Mouse (Mus musculus): ENCODE measurements around the gene Spon1.

Gene Spon1

DNA sequence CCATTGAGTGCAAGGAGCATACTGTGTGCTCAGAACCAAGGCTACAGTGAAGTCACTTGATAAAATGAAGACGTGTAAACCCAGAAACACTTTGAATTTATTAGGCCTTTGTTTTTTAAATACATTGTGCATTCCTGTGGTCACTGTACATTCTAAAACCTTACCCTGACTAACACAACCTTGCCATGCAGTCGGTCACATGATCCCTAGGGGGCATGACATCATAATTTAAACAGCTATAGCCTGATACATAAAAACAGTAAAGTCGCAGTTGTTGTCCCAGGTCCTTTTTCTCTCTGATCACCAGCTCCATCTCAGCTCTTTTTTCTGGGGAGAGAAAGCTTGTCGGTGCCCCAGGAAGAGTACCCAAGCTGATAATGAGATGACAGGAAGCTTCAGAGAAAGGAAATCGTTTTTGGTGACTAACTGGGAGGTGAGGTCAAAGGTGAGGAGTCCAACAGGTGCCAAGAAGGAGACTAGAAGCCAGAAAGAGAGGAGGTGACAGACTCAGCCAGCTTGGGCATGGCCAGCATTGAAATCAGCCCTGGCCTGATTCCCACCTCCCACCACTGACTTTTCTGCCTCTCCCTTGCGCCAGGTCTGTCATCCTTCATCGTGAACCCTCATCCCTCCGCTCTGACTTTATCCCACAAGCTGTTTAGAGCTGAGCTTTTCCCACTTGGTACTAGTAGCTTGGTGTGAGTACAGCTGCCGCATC, 246.1 kb downstream of the Spon1 start:
- no peak for DNase-seq

DNA sequence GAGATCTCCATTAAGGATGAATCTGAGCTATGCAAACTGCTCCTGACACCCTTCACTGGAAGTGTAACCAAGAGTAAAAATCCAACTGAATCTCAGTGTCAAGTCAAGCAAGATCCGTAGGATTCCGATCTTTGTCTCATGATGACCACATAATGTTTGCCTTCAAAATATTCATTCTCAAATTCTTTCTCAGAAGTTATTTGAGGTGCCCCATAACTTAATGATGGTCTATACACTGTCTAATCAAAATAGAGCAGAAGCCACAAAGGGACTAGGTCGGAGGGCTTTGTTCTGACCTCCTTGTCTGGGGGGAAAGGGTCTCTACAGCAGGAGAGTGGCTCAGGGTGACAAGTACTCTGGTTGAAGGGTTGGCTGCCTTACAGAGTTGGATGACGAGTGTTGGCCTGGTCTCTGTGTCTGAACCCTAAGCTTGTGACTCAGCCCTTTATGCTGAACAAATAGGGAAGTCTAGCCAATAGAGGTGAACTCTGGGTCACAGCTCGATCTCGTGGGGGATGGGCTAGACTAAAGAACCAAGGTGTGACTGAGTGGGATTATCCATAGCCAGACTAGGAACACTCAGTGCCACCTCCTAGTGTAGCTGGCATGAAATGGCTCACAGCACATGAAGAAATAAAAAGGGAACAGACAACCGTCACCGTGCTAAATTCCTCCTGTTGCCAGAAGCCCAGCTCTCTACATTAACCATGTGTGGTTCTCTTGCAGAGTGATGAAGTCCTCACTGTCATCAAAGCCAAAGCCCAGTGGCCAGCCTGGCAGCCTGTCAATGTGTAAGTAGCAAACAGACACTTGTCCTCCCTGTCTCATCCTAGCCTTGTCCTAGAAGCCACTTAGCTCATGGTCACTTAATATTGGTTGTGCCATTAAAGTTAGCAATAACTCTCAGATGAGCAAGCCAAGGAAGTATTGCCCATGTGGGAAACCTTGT, 250.5 kb downstream of the Spon1 start:
- no peak for DNase-seq

DNA sequence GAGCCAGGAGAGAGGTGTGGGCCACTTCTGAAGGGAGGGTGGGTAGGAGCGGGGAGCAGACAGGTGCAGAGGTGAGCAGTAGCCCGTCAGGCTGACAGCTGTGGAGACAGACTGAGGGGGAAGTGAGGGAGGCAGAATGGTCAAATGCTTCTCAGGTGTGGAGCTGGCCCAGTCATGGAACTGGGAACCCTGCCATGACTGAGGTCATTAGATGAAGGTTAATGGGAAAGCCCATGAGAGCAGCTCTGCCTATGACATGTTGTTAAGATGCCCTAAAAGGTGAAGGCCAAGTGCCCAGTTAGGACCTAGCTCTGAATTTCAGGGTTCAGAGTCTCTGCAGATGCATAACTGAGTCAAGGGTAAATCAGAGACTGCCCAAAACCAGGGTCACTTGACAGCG, 253.1 kb downstream of the Spon1 start:
- DNase-seq: no peak

DNA sequence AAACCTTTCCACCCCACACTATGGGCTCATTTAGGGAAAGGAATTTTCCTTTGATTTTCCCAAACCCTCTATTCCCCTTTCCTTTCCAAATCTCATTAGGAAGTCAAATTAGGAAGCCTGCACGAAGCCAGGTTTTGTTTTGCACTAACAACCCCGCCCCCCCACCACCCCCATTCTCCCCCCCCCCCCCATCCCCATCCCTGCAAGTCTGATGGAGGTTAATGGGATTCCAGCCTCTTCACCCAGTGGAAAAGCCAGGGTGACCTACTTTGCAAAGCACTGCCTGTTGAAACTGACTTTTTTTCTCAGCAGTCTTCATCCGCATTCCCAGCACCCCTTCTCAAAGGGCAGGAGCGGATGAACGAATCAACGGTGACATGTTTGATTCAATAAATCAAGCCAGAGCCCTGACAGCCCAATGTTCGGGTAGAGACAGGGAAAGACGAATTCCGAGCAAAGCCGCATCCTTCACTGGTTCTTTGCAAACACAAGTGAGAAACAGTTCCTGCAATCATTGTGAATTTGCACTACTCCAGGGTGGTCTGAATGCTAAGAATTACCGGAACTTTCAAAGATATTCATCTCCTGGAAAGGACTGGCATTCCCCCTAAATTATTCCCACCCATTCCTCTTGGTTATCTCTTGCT, 254.4 kb downstream of the Spon1 start:
- no peak for DNase-seq

DNA sequence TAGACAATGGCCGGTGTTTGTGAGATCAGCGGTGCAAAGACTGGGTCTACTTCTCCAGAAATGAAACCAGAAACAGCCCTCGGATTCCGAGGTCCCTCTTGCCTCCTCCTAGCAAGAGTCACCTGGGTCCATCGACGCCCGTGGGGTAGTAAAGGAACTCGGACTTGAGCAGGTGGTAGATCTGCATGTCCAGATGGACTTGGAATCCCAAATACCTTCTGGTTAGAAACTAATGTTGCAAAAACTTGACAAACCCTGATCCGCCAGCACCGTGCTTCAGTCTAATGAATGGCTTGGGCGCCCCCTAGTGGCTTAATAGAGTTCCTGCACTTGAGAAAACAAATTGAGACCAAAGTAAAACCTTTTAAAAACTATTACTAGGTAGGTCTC, 254.9 kb downstream of the Spon1 start:
- peak; percentile 76 for DNase-seq

DNA sequence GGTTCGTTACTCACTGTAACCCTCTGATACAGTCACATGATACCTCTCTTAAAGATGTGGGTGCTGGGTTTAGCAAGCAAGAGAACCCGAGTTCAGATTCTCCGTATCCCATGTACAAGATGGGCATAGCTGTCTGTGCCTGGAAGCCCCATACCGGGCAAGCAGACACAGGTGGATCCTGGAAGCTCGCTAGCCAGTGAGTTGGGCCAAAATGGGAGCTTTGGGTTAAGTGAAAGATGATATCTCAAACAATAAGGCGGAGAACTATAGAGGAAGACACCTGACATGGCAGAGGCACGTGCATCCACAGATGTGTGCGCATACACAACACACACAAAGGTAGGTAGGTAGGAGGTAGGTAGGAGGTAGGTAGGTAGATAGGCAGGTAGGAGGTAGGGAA, 261.1 kb downstream of the Spon1 start:
- DNase-seq: no peak

DNA sequence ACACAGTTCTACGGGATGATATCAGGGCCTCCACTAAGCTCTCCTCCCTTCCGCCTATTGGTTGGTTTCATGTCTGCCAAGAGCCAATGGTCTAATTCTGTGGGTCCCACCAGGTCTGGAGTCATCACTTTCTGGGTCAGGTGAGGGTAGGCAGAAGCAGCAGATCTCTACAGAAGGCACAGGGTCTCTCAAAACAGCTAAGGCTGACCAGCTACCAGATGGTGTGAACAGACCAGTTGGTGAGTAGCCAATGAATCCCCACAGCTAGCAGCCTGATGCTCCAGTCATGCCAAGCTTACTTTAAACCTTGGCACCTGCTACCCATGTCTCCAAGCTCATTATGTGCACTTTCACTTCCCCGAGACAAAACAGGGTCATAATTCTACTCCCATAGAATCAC, 261.6 kb downstream of the Spon1 start:
- no peak for DNase-seq

DNA sequence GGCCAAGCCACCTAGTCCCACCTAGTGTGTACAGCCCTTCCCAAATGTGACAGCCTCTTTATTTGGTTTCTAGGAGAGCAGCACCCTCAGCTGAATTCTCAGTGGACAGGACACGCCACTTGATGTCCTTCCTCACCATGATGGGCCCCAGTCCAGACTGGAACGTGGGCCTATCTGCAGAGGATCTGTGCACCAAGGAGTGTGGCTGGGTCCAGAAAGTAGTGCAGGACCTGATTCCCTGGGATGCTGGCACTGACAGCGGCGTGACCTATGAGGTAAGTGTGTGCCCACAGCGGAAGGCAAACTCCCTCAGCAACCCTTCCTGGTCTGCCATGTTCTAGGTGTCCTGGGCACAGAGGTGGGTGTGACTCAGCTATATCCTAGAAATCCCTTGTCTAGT, 263.0 kb downstream of the Spon1 start:
- DNase-seq: no peak

DNA sequence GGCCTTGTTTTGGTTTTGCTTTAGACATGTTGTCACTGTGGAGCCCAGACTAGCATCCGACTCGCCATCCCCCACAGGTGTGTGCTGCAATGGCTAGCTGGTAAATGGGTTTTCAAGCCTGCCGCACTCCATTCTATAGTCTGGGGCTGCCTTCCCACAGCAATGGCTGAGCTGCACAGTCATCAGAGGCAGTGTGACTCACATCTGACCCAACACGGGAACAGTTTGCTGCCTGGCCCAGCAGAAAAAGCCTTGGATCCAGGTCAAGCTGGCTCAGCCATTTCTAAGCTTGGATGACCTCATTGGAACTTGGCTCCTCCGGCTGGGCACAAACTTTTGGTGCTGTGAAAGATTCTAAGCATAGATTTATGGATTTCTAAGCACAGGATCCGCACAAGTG, 263.8 kb downstream of the Spon1 start:
- no peak for DNase-seq

DNA sequence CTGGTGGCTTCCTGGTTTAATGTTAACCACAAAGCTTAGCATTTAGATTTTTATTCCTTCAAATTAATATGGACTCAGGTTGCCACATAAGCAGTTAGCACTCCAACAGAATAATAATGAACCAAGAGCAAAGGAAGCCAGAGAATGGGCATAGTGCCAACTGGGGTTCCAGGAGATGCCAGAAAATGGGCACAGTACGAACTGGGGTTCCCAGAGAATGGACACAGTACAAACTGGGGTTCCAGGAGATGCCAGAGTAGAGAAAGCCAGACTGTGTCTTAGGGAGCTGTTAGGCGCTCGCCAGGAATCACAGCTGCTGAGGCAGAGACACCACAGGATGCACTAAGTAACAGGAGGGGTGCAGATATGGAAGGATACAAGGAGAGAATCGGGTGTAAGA, 271.4 kb downstream of the Spon1 start:
- no peak for DNase-seq

DNA sequence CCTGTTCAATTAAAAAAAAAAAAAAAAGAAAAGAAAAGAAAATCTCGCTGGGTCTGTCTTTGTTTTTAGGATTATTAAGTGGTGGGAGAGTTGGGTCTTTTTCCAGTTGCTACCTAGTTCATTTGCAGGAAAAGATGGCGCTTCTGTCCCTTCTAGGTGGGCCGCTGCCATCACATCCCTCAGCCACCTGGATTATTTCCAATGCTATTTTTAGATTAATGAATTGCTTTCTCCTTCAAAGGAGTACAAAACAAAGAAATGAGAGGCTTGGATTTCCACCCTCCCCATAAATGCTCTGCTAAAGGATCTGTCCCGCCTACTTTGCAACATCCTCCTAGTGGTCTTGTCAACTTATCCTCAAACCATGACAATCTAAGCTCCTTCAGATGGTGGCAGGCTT, 275.6 kb downstream of the Spon1 start:
- DNase-seq: no peak

DNA sequence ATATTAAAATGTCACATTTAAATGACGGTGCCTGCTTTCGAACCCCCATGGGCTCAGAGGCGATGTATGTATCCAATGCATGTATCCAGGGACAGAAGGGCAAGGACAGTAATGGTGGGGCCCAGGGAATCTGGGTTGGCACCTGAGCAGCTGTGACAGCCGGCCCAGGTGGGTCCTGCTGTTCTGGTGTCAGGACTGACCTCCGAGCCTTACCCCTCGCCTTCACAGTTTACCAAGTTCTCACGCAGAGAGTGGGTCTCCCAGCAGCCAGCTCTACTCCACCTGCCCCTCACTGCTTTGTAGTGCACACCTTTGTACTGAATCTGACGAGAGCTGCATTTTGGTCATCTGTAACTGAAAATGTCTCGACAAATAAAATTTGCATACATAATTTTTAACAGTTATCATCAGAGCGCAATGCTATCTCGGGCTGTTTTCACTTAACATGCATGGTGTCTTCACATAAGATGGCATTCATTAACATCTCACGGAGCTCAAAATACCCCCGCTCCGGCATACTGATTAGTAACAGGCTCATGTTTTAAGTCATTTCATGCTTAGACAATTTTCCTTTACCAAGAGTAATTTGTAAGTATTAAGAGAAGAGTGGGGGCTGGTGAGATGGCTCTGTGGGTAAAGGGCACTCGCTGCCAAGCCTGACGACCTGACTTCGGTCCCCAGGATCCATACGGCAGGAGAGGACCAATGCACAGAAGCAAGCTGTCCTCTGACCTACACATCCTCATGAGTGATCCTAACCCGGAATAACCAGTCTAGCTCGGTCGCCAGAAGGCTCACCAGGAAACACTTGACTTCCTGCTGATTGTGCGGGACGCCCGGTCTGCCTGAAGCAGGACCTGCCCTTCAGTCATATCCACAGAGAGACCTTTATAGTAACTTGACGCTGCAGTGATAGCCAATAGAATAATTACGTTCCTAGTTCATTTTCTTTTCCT, 277.5 kb downstream of the Spon1 start:
- no peak for DNase-seq

DNA sequence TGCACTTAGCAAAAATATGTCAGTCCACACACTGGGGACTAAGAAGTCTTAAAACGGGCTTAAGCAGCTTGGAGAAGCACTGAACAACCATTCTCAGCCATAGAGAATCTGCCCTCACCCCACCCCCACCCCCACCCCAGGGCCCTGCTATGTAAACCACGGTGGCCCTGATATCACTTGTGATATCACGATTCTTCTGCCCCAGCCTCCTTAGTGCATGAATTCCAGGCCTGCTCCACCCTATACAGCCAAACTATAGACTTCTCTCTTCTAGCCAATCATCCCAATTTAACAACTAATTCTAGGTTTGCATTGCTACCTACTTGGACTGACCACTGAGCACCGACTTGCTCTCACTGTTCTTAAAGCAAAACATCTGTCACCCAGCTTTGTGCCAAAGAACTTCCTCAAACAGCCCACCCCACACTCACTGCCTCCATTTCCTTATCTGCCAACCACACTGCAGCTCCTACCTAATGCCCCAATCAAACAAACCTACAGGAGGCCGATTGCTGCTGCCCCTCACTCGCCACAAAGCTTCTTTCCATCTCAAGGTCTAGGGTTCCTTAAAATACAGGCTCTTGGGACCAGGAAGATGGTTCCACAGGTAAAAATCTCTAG, 278.2 kb downstream of the Spon1 start:
- DNase-seq: no peak

DNA sequence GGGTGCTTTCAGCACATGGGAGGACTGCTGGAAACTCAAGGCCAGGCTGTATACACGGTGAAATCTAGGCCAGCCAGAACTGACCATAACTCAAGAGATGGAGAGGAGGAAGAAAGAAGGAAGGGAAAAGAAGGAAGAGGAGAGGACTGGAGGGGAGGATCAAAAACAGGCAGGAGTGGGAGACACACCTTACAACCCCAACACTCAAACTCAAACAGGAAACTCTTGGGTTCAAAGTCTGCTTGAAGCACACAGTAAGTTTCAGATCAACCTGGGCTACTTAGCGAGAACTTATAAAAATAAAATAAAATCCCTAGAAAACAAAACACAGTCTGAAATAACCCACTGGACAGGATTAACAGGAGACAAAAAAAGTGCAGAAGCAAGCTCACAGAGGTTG, 280.0 kb downstream of the Spon1 start:
- no peak for DNase-seq

DNA sequence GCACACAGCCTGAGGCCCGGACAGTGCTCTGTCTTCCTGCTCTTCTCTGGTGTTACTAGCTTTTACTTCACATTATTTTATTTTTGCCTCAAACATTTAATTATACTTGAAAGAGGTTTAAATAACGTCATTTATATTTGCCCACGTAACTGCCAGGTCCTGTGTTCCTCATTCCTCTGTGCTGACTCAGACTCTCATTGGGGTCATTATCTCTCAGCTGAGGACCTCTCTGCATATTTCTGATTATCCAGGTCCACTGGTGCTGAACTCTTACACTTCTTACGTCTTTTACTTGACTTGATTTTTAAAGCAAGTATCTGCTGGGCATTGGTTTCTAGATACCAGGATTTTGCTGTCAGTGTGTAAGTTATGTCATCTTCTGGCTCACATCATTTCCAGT, 287.9 kb downstream of the Spon1 start:
- no peak for DNase-seq

DNA sequence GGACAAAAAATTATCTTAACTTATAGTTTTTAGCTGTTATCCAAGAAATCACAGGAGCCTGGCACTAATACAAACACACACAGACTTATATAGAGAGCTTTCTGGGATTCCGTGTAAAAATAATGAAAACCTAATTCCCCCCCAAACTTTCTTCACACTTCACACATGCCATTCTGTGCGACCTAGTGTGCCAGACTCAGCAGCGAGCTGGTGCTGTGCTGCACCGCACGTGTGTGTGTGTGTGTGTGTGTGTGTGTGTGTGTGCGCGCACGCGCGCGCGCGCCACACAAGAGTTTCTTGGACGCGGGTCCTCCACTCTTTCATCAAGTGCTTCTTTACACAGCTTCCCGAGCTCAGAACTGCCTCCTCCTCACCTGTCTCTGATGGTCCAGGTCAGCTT, 292.4 kb downstream of the Spon1 start:
- no peak for DNase-seq

DNA sequence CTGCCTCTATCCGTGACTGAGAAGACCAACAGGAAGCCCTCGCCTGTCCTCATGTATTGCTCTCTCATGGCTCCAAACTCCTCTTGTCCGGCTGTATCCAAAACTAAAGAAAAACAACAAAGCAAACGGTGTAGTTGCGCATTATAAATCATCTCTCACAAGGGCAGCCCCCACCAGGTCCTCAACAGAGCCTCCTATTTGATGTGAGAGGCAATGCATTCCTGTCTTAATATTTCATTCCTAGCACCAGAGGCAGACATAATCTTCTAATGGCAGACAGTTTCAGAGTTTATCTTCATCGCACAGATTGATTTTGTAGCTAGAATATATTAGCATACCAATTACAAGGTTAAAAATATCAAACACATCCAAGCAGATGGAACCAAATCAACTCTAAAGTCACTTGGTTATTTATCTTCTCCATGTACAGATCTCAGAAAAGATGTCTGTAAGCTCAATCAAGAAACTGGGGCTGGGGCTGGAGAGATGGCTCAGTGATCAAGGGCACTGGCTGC, 293.2 kb downstream of the Spon1 start:
- DNase-seq: no peak

DNA sequence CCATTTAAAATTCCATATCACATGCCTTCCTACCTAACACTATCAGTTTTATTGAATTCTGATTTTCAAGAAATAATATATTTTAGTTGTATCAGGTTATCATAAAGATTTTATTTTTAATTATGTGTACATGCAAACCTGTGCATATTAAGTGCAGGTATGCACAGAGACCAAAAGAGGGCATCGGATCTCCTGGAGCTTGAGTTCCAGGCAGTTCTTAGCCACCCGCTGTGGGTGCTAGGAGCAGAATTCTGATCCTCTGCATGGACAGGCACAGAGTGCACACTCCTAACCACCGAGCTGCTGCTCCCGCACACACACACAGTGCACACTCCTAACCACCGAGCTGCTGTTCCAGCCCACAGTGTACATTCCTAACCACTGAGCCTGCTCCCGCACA, 294.6 kb downstream of the Spon1 start:
- no peak for DNase-seq

DNA sequence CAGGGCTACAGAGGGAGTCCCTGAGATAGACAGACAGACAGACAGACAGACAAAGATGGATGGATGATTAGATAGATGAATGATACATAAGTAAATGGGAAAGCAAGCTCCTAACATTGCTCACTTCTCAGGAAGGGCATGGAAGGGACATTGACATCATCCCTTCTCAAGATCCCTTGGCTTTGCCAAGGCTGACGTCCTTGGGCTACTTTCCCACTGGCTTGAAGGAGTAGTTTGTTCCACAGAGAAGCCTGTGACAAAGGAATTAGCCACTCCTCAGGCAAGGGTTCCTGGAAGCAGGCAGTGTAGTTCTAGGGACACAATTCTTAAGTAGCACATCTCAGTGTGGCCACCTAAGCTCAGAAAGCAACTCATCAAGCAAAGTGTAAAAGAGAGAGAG, 296.7 kb downstream of the Spon1 start:
- DNase-seq: no peak

DNA sequence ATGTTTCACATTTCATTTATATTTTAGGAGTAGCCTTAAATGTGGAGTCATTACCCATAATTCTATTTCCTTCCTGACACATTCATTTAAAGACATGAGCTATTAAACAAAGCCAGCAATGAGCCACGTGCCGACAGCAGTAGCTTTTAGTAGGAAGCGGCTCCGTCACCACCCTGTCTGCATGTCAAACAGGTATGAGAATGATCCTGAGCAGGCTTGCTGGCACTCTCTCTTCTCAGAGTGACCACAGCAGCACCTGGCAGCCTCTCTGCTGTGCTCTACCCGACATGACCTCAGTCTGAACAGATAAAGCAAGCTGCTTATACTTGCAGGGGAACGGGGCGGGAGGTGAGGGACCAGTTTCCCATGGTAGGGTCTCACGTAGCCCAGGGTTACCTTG, 297.7 kb downstream of the Spon1 start:
- DNase-seq: no peak

DNA sequence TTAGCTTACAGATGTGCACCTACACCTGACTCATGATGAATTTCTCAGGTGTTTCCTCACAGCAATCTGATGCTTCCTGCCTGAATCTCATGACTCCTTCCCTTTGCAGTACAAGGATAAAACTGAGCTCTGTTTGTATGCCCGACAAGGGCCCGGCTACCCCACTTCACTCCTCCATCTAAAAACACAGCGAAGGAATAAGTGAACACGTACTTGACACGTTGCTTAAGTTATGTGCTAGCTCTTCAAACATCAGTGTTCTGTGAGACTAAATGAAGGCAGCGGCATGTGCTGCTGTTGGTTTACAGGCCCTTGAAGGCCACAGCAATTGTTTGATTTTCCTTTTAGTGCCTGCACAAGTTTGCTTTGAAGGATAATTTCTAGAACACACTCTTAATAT, 298.2 kb downstream of the Spon1 start:
- no peak for DNase-seq
